16 mouse cellular contexts compared by ENCODE assay signal in the genomic region with DNA sequence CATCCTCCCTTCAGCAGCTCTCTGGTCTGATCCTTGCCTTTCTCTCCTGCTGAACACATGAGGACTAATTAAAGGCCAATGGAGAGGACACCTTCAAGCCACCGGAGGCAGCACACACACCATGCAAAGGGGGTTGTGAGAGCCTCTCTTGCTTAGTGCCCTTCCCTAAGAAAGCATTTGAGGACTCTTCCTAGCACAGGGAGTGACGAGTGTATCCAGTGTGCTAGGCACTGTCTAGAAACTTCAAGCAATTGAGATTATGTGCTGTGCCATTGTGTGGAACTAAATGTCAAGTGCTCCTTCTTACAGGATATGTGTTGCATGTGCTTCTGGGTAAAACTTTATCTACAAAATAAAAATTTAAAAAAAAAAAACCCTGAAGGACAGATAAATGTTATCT.
"Had no signal": no experiment of that assay in that cellular context is flagged by ENCODE, and none has a peak within 500 bp of the region (broad histone marks: within the 10 kb centered on the region; RNA-seq: fewer than 3 reads in every experiment).

No protein-coding gene starts in this region.

- ATAC-seq: inflammation-experienced regulatory T-cells, adult 6 months; intestine, postnatal 0 days; midbrain, embryonic 15.5 days had no signal

- H3K27ac ChIP-seq: kidney, postnatal 0 days; limb, embryonic 10.5 days; liver, embryonic 15.5 days; midbrain, embryonic 15.5 days; neural tube, embryonic 13.5 days; stomach, embryonic 15.5 days had no signal

- H3K9me3 ChIP-seq: limb, embryonic 10.5 days; liver, embryonic 15.5 days; midbrain, embryonic 15.5 days; neural tube, embryonic 13.5 days; stomach, embryonic 15.5 days had no signal

- H3K4me2 ChIP-seq: liver, embryonic 11.5 days; liver, embryonic 15.5 days; midbrain, embryonic 11.5 days; midbrain, embryonic 15.5 days; neural tube, embryonic 13.5 days; stomach, embryonic 15.5 days had no signal

- H3K9ac ChIP-seq: liver, embryonic 15.5 days; midbrain, embryonic 15.5 days; neural tube, embryonic 13.5 days; stomach, embryonic 15.5 days had no signal

- H3K4me3 ChIP-seq: limb, embryonic 10.5 days; liver, embryonic 15.5 days; midbrain, embryonic 15.5 days; neural tube, embryonic 13.5 days; stomach, embryonic 15.5 days had no signal

- DNase-seq: kidney, adult 9 months; kidney, postnatal 36 days; lung, adult 2 months; lung, postnatal 36 days; retina, postnatal 1 day; thymus, postnatal 25 days had no signal

- H3K27me3 ChIP-seq: liver, embryonic 15.5 days; midbrain, embryonic 15.5 days; neural tube, embryonic 13.5 days; stomach, embryonic 15.5 days had no signal

- H3K36me3 ChIP-seq: limb, embryonic 10.5 days; liver, embryonic 15.5 days; midbrain, embryonic 15.5 days; neural tube, embryonic 13.5 days; stomach, embryonic 15.5 days had no signal

- H3K4me1 ChIP-seq: limb, embryonic 10.5 days; liver, embryonic 15.5 days; stomach, embryonic 15.5 days had no signal
